Mouse (Mus musculus) kidney, postnatal 36 days (tissue): ENCODE data around the gene S1pr5.
"Not testable (repeated sequence)": the region's sequence is repeated elsewhere in the genome, so short reads cannot be mapped to it uniquely, and the experiment has no call there.

Experiments used
- DNase-seq, 2 experiments: peaks; one replicate each; pipeline ENCODE4 v3.0.0; 2021 to 2022; ENCODE audit warnings: mixed read lengths in 2 of 2

S1pr5 gene

GRCm38 (mm10) chr9:21235341-21235740 lies 12.9 kb downstream of the S1pr5 start:
- DNase-seq: peak in 1 of 2 experiments; percentile 34

GRCm38 (mm10) chr9:21233805-21234204 lies 14.4 kb downstream of the S1pr5 start:
- DNase-seq: no peak

- no peak for DNase-seq
These were observed 14.9 kb downstream of the S1pr5 start for GRCm38 (mm10) chr9:21233366-21233765.

- no peak for DNase-seq
These were observed 15.4 kb downstream of the S1pr5 start for GRCm38 (mm10) chr9:21232867-21233266.

- DNase-seq: no peak
These were observed 16.7 kb downstream of the S1pr5 start for GRCm38 (mm10) chr9:21231551-21231950.

GRCm38 (mm10) chr9:21227342-21227741 lies 20.9 kb downstream of the S1pr5 start:
- DNase-seq: peak in 1 of 2 experiments; percentile 26

GRCm38 (mm10) chr9:21225415-21225758 lies 22.9 kb downstream of the S1pr5 start:
- DNase-seq: no peak

GRCm38 (mm10) chr9:21224576-21225414 lies 23.4 kb downstream of the S1pr5 start:
- peak; percentile 60 to 62 for DNase-seq

GRCm38 (mm10) chr9:21223906-21224305 lies 24.3 kb downstream of the S1pr5 start:
- no peak for DNase-seq

GRCm38 (mm10) chr9:21223490-21223889 lies 24.8 kb downstream of the S1pr5 start:
- DNase-seq: not testable (repeated sequence)

GRCm38 (mm10) chr9:21221383-21221929 lies 26.8 kb downstream of the S1pr5 start:
- peak; percentile 45 to 78 for DNase-seq

GRCm38 (mm10) chr9:21220490-21221382 lies 27.5 kb downstream of the S1pr5 start:
- DNase-seq: peak; percentile 96 to 97

- DNase-seq: peak in 1 of 2 experiments; percentile 42
These were observed 28.4 kb downstream of the S1pr5 start for GRCm38 (mm10) chr9:21219820-21220219.

- no peak for DNase-seq
These were observed 32.0 kb downstream of the S1pr5 start for GRCm38 (mm10) chr9:21216050-21216841.

GRCm38 (mm10) chr9:21213617-21214190 lies 34.5 kb downstream of the S1pr5 start:
- peak in 1 of 2 experiments; percentile 41 for DNase-seq

GRCm38 (mm10) chr9:21211624-21212023 lies 36.6 kb downstream of the S1pr5 start:
- no peak for DNase-seq

GRCm38 (mm10) chr9:21210821-21211220 lies 37.4 kb downstream of the S1pr5 start:
- DNase-seq: peak in 1 of 2 experiments; percentile 44

GRCm38 (mm10) chr9:21208626-21209025 lies 39.6 kb downstream of the S1pr5 start:
- no peak for DNase-seq

- DNase-seq: no peak
These were observed 41.4 kb downstream of the S1pr5 start for GRCm38 (mm10) chr9:21206848-21207247.

- peak; percentile 63 to 81 for DNase-seq
These were observed 43.5 kb downstream of the S1pr5 start for GRCm38 (mm10) chr9:21204528-21205272.

- no peak for DNase-seq
These were observed 44.1 kb downstream of the S1pr5 start for GRCm38 (mm10) chr9:21204156-21204527.
